Mouse (Mus musculus) forebrain, embryonic 15.5 days (tissue): ENCODE results near the gene Gramd1c. TPM values are rescaled to one million over a fixed set of nuclear protein-coding genes. Genes with fewer than 3 reads are reported as not detected.

Experiments
- ATAC-seq: fragments of 200-750 bp; cut with Nextera tagmentation; replicated peaks from 2 replicates; pipeline ENCODE4 v1.8.0; 2017; ENCODE audit warnings: mild to moderate bottlenecking, moderate TSS enrichment, moderate library complexity
- H3K27ac ChIP-seq: fragments of 300-500 bp; sonication (generic); replicated peaks from 2 replicates; pipeline ENCODE4 v1.5.1; 2015; ENCODE audit warnings: mild to moderate bottlenecking, inconsistent platforms
- H3K27me3 ChIP-seq: fragments of 300-500 bp; sonication (generic); 2 replicates; pipeline ENCODE4 v1.6.1; 2015; ENCODE audit warnings: inconsistent platforms
- H3K36me3 ChIP-seq: fragments of 300-500 bp; sonication (generic); 2 replicates; pipeline ENCODE4 v1.6.1; 2015; ENCODE audit warnings: mild to moderate bottlenecking, inconsistent platforms
- H3K4me1 ChIP-seq: fragments of 300-500 bp; sonication (generic); 2 replicates; pipeline ENCODE4 v1.6.1; 2015; ENCODE audit warnings: inconsistent platforms
- H3K4me2 ChIP-seq: fragments of 300-500 bp; sonication (generic); replicated peaks from 2 replicates; pipeline ENCODE4 v1.6.1; 2015; ENCODE audit warnings: mild to moderate bottlenecking, inconsistent platforms
- H3K4me3 ChIP-seq: fragments of 300-500 bp; sonication (generic); 2 replicates; pipeline ENCODE4 v1.5.1; 2015; ENCODE audit warnings: mild to moderate bottlenecking, inconsistent platforms
- H3K9ac ChIP-seq: fragments of 300-500 bp; sonication (generic); replicated peaks from 2 replicates; pipeline ENCODE4 v1.6.1; 2015; ENCODE audit warnings: mild to moderate bottlenecking, inconsistent platforms
- H3K9me3 ChIP-seq: fragments of 300-500 bp; sonication (generic); 2 replicates; pipeline ENCODE4 v1.6.1; 2016; ENCODE audit warnings: inconsistent platforms
- WGBS: fragments of 180-500 bp; shearing (Covaris S2); methylation state at CpG from one replicate; pipeline ENCODE4 v1.1.7; 2015; ENCODE audit warnings: mixed read lengths; 5-methylcytosine and 5-hydroxymethylcytosine counted together
- polyA plus RNA-seq: library from polyadenylated mRNA; unstranded; fragments of >200 nt; fragmentation: Nextera tagmentation; extraction: Ambion mirVana; gene quantifications from 2 replicates; pipeline ENCODE4 v1.2.1, GENCODE M21; 2015

Gramd1c gene
- polyA plus RNA-seq, 1 experiment from 2014 or later: 4.2 TPM

DNA sequence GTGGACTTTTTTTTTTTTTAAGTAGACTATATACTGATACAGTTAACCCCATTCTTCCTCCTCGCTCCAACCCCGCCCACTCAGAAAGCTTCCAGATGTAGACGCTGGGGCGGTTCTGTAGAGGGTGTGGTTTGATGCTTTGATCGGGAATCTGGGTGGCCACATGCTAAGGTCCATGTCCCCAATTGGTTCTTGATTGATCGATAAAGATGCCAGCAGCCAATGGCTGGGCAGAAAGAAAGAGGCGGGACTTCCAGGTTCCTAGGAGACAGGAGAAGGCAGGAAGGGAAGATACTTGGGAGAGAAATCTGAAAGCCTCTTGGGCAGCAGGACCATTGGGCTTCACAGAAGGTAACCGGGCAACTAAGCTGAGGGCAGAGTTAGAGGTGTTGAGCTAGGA lies 7.4 kb downstream of the Gramd1c start:
- H3K4me3 ChIP-seq: no peak overlapping the region
- no peaks in the 10 kb centered on the region for H3K27me3 ChIP-seq
- H3K36me3 ChIP-seq: no peaks in the 10 kb centered on the region
- no peak overlapping the region for H3K4me2 ChIP-seq
- no peak overlapping the region for H3K27ac ChIP-seq
- H3K9ac ChIP-seq: no peak overlapping the region
- no peaks in the 10 kb centered on the region for H3K9me3 ChIP-seq
- ATAC-seq: no peak
- WGBS: 69% methylated on average over 8 of the region's 8 CpGs
- H3K4me1 ChIP-seq: no peaks in the 10 kb centered on the region

DNA sequence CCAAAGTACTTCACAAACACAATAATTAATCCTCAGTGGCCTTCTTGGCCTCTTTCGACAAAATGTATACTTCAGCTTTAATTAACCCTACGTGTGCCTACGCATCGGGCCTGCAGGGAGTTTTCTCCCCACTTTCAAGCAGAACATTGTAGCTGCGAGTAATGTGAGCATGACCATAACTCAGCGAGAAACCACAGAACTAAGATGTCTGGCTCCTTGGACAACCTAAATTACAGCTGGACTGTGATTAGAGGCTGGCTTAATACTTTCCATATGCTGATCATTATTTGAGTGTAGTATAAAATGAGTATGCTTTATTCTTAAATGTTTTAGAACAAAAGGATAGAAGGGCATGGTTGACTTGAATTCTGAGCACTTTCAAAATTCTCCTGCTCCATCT lies 9.9 kb downstream of the Gramd1c start:
- H3K36me3 ChIP-seq: no peaks in the 10 kb centered on the region
- no peaks in the 10 kb centered on the region for H3K27me3 ChIP-seq
- 77% methylated on average over 6 of the region's 6 CpGs for WGBS
- H3K27ac ChIP-seq: no peak overlapping the region
- no peak overlapping the region for H3K9ac ChIP-seq
- no peaks in the 10 kb centered on the region for H3K4me1 ChIP-seq
- H3K4me3 ChIP-seq: no peak overlapping the region
- H3K4me2 ChIP-seq: no peak overlapping the region
- H3K9me3 ChIP-seq: no peaks in the 10 kb centered on the region
- no peak for ATAC-seq

DNA sequence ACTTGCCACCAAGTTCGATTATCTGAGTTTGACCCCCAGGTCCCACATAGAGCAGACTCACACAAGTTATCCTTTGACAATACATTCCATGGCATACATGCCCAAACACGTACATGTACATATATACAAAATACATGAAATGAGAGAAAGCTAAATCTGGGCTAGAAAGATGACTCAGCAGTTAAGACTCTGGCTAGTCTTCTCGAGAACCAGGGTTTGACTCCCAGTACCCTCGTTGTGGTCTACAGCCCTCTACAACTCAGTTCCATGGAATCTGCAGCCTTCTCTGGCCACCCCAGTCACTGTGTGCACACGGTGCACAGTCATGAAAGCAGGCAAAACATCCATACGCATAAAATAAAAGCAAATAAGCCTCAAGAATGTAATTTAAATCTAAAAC lies 10.8 kb downstream of the Gramd1c start:
- no peak overlapping the region for H3K9ac ChIP-seq
- 92% methylated on average over 6 of the region's 6 CpGs for WGBS
- no peak for ATAC-seq

DNA sequence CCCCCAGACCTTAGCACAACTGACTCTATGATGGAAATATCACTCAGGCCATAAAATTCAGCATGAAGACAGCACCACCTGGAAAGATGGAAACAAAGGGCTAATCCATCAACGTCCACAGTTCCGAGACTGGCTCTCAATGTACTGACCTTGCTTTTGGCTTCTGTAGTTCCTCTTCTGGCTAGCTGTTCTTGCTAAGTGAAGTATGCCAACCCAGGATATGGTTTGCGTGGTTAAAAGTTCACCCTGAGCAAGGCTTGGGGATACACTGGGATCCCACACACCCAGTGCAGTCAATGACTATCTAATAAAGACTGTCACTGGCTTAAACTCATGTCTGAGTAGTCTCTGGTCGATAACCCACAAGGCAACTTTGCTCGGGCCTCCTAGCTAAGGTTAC lies 13.0 kb downstream of the Gramd1c start:
- no peak overlapping the region for H3K9ac ChIP-seq
- H3K4me3 ChIP-seq: no peak overlapping the region
- no peak overlapping the region for H3K4me2 ChIP-seq
- H3K9me3 ChIP-seq: no peaks in the 10 kb centered on the region
- WGBS: 92% methylated on average over 5 of the region's 5 CpGs
- H3K27me3 ChIP-seq: no peaks in the 10 kb centered on the region
- H3K27ac ChIP-seq: no peak overlapping the region
- no peaks in the 10 kb centered on the region for H3K4me1 ChIP-seq
- H3K36me3 ChIP-seq: no peaks in the 10 kb centered on the region
- ATAC-seq: no peak

More for the DNA sequence above, 10.8 kb downstream of the Gramd1c start:
- Histone ChIP-seq H3K4me1 (no peaks in the 10 kb centered on the region), H3K9me3 (no peaks in the 10 kb centered on the region), H3K4me3 (no peak overlapping the region), H3K4me2 (no peak overlapping the region), H3K27me3 (no peaks in the 10 kb centered on the region), H3K36me3 (no peaks in the 10 kb centered on the region), H3K27ac (no peak overlapping the region)

DNA sequence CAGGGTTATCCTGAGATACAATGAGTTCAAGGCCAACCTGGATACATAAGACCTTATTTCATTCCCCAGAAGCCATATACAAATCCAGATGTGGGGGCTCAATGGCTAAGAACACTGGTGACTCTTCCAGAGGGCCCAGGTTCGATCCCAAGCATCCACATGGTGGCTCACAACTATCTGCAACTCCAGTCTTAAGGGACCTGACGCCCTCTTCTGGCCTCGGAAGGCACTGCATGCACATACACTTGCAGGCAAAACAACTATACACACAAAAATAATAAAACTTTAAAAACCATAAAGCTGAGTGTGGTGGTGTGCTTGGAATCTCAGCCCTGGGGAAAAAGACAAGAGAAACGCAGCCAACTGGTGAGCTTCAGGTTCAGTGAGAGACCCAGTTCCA lies 24.0 kb downstream of the Gramd1c start:
- ATAC-seq: no peak
- no peaks in the 10 kb centered on the region for H3K36me3 ChIP-seq
- no peak overlapping the region for H3K27ac ChIP-seq
- no peak overlapping the region for H3K4me2 ChIP-seq
- no peaks in the 10 kb centered on the region for H3K4me1 ChIP-seq
- no peaks in the 10 kb centered on the region for H3K27me3 ChIP-seq
- H3K4me3 ChIP-seq: no peak overlapping the region
- WGBS: 90% methylated on average over 4 of the region's 4 CpGs
- no peak overlapping the region for H3K9ac ChIP-seq
- H3K9me3 ChIP-seq: no peaks in the 10 kb centered on the region

DNA sequence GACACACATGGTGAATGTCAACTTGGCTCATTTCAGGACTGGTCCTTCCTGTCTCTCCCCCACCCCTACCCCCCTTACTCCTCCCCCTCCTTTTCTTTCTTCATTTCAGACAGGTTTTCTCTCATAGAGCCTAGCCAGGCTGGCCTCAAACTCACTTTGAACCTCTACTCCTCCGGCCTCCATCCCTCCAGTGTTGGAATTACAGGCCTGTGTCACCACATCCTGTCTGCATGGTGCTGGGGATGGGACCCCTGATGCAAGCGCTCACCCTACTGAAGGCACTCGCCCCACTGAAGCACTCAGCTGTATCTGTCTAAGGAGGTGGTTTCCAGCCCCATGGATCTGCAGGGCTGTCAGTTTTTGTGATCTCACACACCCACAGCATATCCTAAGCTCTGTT lies 27.9 kb downstream of the Gramd1c start:
- Histone ChIP-seq H3K36me3 (no peaks in the 10 kb centered on the region), H3K4me2 (no peak overlapping the region), H3K27me3 (no peaks in the 10 kb centered on the region), H3K4me3 (no peak overlapping the region), H3K9me3 (no peaks in the 10 kb centered on the region), H3K27ac (no peak overlapping the region), H3K4me1 (no peaks in the 10 kb centered on the region), H3K9ac (no peak overlapping the region)
- 83% methylated on average over 3 of the region's 3 CpGs for WGBS
- ATAC-seq: no peak

DNA sequence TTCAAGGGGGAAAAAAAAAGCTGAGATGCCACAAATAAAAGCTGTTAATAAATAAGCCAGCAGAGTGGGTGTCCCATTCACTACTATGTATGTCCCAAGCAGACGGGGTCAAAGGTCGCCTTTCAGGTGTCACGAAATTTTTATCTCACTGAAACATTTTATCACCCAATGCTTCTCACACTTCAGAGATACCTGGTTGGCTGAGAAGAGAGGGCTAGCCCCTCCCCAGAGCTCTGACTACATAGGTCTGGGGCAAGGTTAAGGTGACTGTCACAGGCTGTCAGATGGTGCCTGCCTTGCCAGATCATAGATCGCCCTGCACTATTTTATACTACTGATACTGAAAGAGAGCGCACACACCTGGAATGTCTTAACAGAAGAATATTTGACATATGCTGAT lies 29.8 kb downstream of the Gramd1c start:
- WGBS: 97% methylated on average over 5 of the region's 5 CpGs
- no peaks in the 10 kb centered on the region for H3K9me3 ChIP-seq
- ATAC-seq: no peak

DNA sequence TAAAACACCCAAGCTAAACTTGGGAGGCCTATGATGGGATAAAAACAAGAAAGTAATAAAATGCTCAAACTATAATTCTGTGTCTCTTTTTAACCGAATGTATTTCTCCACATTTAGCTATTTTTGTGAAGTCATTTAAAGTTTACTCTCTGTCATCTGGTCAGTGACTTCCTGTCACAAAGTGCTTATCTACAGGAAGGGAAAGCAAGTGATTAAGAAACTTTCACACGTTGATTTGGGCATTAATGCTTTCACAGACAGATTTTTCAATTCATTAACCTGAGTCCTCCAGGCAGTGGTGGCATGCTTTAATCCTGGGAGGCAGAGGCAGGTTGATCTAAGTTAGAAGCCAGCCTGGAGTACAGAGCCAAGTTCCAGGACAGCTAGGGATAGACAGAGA lies 33.9 kb downstream of the Gramd1c start:
- WGBS: 71% methylated on average over 2 of the region's 2 CpGs
- H3K9ac ChIP-seq: no peak overlapping the region
- no peaks in the 10 kb centered on the region for H3K9me3 ChIP-seq
- no peaks in the 10 kb centered on the region for H3K4me1 ChIP-seq
- H3K36me3 ChIP-seq: no peaks in the 10 kb centered on the region
- no peak overlapping the region for H3K4me2 ChIP-seq
- H3K27ac ChIP-seq: no peak overlapping the region
- no peaks in the 10 kb centered on the region for H3K27me3 ChIP-seq
- H3K4me3 ChIP-seq: no peak overlapping the region
- no peak for ATAC-seq

More for the DNA sequence above, 29.8 kb downstream of the Gramd1c start:
- no peaks in the 10 kb centered on the region for H3K36me3 ChIP-seq
- H3K27me3 ChIP-seq: no peaks in the 10 kb centered on the region
- H3K4me3 ChIP-seq: no peak overlapping the region
- no peaks in the 10 kb centered on the region for H3K4me1 ChIP-seq
- H3K27ac ChIP-seq: no peak overlapping the region
- H3K9ac ChIP-seq: no peak overlapping the region
- no peak overlapping the region for H3K4me2 ChIP-seq

DNA sequence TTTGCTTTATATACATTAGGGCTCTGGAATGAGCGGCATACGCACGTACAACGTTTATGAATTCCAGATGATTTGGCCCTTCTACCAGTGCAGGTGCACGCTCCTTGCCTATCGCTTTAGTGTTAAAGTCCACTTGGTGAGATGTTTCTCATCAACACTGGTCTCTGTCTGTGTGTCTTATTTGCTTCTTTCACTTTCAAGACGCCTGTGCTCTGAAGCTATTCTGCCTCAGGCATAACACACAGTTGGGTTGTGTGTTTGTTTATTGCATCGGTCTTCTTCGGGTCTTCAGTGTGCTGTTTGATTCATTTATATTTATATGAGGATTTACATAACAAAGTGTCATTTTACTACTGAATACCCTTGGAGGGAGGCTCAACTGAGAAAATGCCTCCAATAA lies 36.3 kb downstream of the Gramd1c start:
- H3K9me3 ChIP-seq: no peaks in the 10 kb centered on the region
- H3K27me3 ChIP-seq: no peaks in the 10 kb centered on the region
- H3K27ac ChIP-seq: no peak overlapping the region
- no peak overlapping the region for H3K4me3 ChIP-seq
- ATAC-seq: no peak
- no peaks in the 10 kb centered on the region for H3K4me1 ChIP-seq
- H3K9ac ChIP-seq: no peak overlapping the region
- 79% methylated on average over 9 of the region's 9 CpGs for WGBS
- no peak overlapping the region for H3K4me2 ChIP-seq
- no peaks in the 10 kb centered on the region for H3K36me3 ChIP-seq

DNA sequence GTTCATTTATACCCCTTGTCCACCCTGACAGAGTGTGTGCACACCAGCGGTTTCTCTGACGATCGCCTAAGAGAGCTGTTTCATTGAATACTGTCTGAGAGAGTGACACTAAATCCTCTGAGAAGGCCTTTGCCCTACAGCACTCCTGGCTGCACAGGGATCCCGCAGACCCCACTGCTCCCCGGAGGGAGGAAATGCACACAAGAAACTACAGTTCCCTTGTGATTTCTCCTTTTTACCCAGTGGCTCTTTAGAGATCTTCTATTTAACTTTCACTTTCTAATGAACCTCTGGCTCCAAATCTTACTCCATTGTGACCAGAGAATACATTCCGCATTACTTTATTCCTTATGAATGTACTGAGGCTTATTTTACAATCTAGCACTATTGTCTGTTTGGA lies 36.9 kb downstream of the Gramd1c start:
- Histone ChIP-seq H3K27ac (no peak overlapping the region), H3K36me3 (no peaks in the 10 kb centered on the region), H3K4me2 (no peak overlapping the region), H3K4me3 (no peak overlapping the region), H3K9ac (no peak overlapping the region), H3K27me3 (no peaks in the 10 kb centered on the region), H3K4me1 (no peaks in the 10 kb centered on the region), H3K9me3 (no peaks in the 10 kb centered on the region)
- 59% methylated on average over 6 of the region's 6 CpGs for WGBS
- no peak for ATAC-seq

DNA sequence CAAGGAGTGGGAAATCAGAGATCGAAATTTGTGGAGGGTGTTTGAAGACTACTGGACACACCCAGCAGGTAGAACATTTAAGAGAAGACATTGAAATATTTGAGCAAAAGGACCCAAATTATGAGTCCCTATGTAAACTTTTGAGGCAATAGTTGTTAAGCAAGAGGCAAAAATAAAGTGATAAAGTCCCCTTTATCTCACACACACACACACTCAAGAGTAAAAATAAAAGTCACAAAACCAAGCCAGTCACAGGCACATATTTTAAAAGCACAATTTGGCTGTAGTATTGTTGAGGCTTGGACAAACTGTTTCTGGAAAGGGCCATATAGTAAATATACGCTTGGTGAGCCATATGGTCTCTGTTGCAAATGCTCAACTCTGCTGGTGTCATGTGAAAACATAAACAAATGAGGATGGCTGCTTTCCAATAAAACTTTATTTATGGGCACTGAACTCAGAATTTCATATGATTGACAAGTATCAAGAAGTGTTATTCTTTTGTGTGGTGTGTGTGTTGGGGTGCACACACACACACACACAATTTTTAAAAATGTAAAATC lies 44.1 kb downstream of the Gramd1c start:
- Histone ChIP-seq H3K4me1 (no peaks in the 10 kb centered on the region), H3K4me3 (no peak overlapping the region), H3K27ac (no peak overlapping the region), H3K36me3 (no peaks in the 10 kb centered on the region), H3K9me3 (no peaks in the 10 kb centered on the region), H3K4me2 (no peak overlapping the region), H3K27me3 (no peaks in the 10 kb centered on the region), H3K9ac (no peak overlapping the region)
- 52% methylated on average over 2 of the region's 2 CpGs for WGBS
- no peak for ATAC-seq

DNA sequence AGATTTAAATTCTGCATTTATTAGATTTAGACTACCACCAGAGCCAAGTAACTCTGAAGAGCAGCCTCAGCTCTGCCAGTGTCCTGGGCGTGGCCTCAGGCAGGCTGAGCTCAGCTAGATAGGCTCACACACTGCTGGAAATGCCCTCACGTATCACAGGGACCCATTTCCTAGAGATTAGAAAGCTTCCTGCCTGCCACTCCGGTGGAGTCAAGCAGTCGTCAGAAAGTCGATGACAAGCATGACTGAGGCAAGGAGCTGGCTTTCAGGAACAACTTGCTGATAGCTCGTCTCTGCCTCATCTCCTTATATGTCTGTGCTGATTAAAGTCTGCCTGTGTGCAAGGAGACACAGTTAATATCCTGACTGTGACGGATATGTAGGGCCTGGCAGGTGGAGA lies 44.8 kb downstream of the Gramd1c start:
- H3K4me2 ChIP-seq: no peak overlapping the region
- no peak for ATAC-seq
- 71% methylated on average over 7 of the region's 7 CpGs for WGBS

DNA sequence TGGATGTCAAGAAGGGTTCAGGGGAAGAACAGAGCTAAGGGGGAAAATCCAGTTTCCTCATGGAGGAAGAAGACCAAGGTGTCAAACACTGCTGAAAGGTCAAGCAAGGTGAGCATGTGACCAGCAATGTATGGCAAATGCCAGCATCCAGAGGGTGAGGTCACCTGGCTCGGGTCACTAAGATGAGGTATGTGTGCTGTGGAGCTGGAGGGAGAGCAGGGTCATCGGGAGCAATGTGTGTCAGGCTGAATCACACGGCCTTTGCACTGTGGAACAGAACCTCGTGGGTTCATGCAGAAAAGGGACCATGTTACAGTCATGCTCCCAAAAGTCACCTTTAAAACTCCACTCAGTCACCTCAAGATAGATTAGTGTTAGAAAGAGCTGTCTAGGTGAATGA lies 45.4 kb downstream of the Gramd1c start:
- Histone ChIP-seq H3K36me3 (no peaks in the 10 kb centered on the region), H3K9ac (no peak overlapping the region), H3K4me3 (no peak overlapping the region), H3K27ac (no peak overlapping the region), H3K4me1 (no peaks in the 10 kb centered on the region), H3K9me3 (no peaks in the 10 kb centered on the region), H3K27me3 (no peaks in the 10 kb centered on the region), H3K4me2 (no peak overlapping the region)
- no peak for ATAC-seq
- 91% methylated on average over 4 of the region's 4 CpGs for WGBS

More for the DNA sequence above, 44.8 kb downstream of the Gramd1c start:
- Histone ChIP-seq H3K4me3 (no peak overlapping the region), H3K27me3 (no peaks in the 10 kb centered on the region), H3K9ac (no peak overlapping the region), H3K27ac (no peak overlapping the region), H3K36me3 (no peaks in the 10 kb centered on the region), H3K4me1 (no peaks in the 10 kb centered on the region), H3K9me3 (no peaks in the 10 kb centered on the region)
